Mouse (Mus musculus): Measurements from ENCODE around the gene Mia2.

- TF ChIP-seq POLR2A (IDR thresholded peaks at IDR 0.05; ENCODE audit: insufficient read depth, low read depth, low read length) (no peak), CTCF (IDR thresholded peaks at IDR 0.05; ENCODE audit: insufficient read depth, low read depth, low read length) (no peak)
Measured at GRCm38 (mm10) chr12:59198750-59199149, 103.2 kb downstream of the Mia2 start.

Measured in olfactory bulb, adult 2 months (tissue).